Mouse (Mus musculus): ENCODE results near the gene Trmt61a. TPM values are rescaled to one million over a fixed set of nuclear protein-coding genes. Genes with fewer than 3 reads are reported as not detected.

The Trmt61a gene
- polyA plus RNA-seq, 1 experiment from 2014 or later, result 5.5 TPM

- no peaks in the 10 kb centered on the region for H3K9me3 ChIP-seq (ENCODE audit: control insufficient read depth, low read length)
- ATAC-seq (ENCODE audit: insufficient number of reproducible peaks, insufficient read depth, low FRiP score, low read depth), result no peak
Measured at GRCm38 (mm10) chr12:111682003-111682402, 4.1 kb downstream of the Trmt61a start.

DNA sequence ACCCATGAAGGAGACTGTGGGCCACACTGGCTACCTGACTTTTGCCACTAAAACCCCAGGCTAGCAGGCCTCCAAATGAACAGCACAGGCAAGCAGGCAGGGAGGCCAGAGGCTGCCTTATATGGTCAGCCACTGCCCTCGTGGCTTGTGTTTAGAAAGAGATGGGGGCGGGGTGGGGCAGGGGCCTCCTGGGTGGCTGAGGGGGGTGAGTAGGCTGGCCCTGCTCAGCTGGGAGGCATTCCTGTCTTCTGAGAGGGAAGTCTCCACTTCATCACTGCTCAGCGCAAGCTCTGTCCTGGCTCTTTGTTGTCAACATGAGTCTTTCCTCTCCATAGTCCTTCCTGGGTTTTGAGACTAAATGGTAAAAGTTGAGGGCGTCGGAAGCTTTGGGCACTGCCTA is 4.9 kb downstream of the Trmt61a start:
- Histone ChIP-seq H3K27ac (replicated peaks in 1 of 2; ENCODE audit: control insufficient read depth in 1 of 2, insufficient read depth in 1 of 2, low read depth in 2 of 2, low read length in 2 of 2) (peak overlapping the region; percentile 84 to 94), H3K4me3 (ENCODE audit: control insufficient read depth in 1 of 2, insufficient read depth in 1 of 2, low read depth in 1 of 2, low read length in 2 of 2) (no peak overlapping the region), H3K9ac (ENCODE audit: low read length) (peak overlapping the region; percentile 64), H3K36me3 (ENCODE audit: control insufficient read depth, insufficient read depth, low read length) (peaks cover 17% of the 10 kb centered on the region), H3K4me1 (ENCODE audit: control insufficient read depth in 2 of 2, insufficient read depth in 2 of 2, low read length in 2 of 2) (peaks cover 37 to 55% of the 10 kb centered on the region in 2 experiments), H3K4me2 (ENCODE audit: low read length) (peak overlapping the region; percentile 31), H3K27me3 (ENCODE audit: control insufficient read depth, insufficient read depth, low read length) (no peaks in the 10 kb centered on the region), H3K9me3 (ENCODE audit: control insufficient read depth, low read length) (no peaks in the 10 kb centered on the region)
- 26% methylated on average over 5 of the region's 5 CpGs for WGBS
- ATAC-seq (ENCODE audit: insufficient number of reproducible peaks, insufficient read depth, low FRiP score, low read depth), result peak; percentile 28

More at GRCm38 (mm10) chr12:111682003-111682402, 4.1 kb downstream of the Trmt61a start:
- WGBS, result 39% methylated on average over 5 of the region's 5 CpGs
- Histone ChIP-seq H3K4me2 (ENCODE audit: low read length) (no peak overlapping the region), H3K36me3 (ENCODE audit: control insufficient read depth, insufficient read depth, low read length) (peaks cover 17% of the 10 kb centered on the region), H3K27ac (replicated peaks in 1 of 2; ENCODE audit: control insufficient read depth in 1 of 2, insufficient read depth in 1 of 2, low read depth in 2 of 2, low read length in 2 of 2) (peak overlapping the region; percentile 84 to 94), H3K9ac (ENCODE audit: low read length) (peak overlapping the region; percentile 64), H3K4me3 (ENCODE audit: control insufficient read depth in 1 of 2, insufficient read depth in 1 of 2, low read depth in 1 of 2, low read length in 2 of 2) (no peak overlapping the region), H3K4me1 (ENCODE audit: control insufficient read depth in 2 of 2, insufficient read depth in 2 of 2, low read length in 2 of 2) (peaks cover 35 to 55% of the 10 kb centered on the region in 2 experiments), H3K27me3 (ENCODE audit: control insufficient read depth, insufficient read depth, low read length) (no peaks in the 10 kb centered on the region)

DNA sequence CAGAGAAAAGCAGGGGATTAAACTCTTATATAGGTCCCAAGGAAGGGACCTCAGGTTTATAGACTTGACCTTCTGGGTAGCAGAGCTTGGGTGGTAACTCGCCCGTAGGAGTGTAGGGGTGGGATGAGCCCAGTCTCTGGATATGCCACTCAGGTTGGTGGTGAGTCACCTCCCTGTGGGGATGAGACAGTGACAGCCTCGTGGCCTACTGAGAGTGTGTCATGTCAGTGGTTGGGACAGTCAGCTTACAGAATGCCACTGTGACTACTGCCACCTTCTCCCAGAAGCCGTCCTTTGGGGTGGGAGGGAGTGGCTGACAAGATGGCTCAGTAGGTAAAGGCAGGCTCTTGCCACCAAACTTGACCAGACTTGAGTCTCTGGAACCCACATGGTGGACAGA is 8.5 kb downstream of the Trmt61a start:
- Histone ChIP-seq H3K27ac (replicated peaks in 1 of 2; ENCODE audit: control insufficient read depth in 1 of 2, insufficient read depth in 1 of 2, low read depth in 2 of 2, low read length in 2 of 2) (peak overlapping the region; percentile 94 to 99), H3K36me3 (ENCODE audit: control insufficient read depth, insufficient read depth, low read length) (peaks cover 9% of the 10 kb centered on the region; the same call in 1 of the 2 replicates), H3K4me1 (ENCODE audit: control insufficient read depth in 2 of 2, insufficient read depth in 2 of 2, low read length in 2 of 2) (peaks cover 49 to 63% of the 10 kb centered on the region in 2 experiments), H3K27me3 (ENCODE audit: control insufficient read depth, insufficient read depth, low read length) (no peaks in the 10 kb centered on the region), H3K9ac (ENCODE audit: low read length) (peak overlapping the region; percentile 65), H3K9me3 (ENCODE audit: control insufficient read depth, low read length) (no peaks in the 10 kb centered on the region), H3K4me3 (ENCODE audit: control insufficient read depth in 1 of 2, insufficient read depth in 1 of 2, low read depth in 1 of 2, low read length in 2 of 2) (no peak overlapping the region), H3K4me2 (ENCODE audit: low read length) (no peak overlapping the region)
- WGBS, result 76% methylated on average over 4 of the region's 4 CpGs
- ATAC-seq (ENCODE audit: insufficient number of reproducible peaks, insufficient read depth, low FRiP score, low read depth), result no peak

- H3K9me3 ChIP-seq (ENCODE audit: control insufficient read depth, low read length), result no peaks in the 10 kb centered on the region
- ATAC-seq (ENCODE audit: insufficient number of reproducible peaks, insufficient read depth, low FRiP score, low read depth), result peak; percentile 82
- peaks cover 47 to 56% of the 10 kb centered on the region in 2 experiments for H3K4me1 ChIP-seq (ENCODE audit: control insufficient read depth in 2 of 2, insufficient read depth in 2 of 2, low read length in 2 of 2)
- 0 out of 2 replicates have a peak, but pooled peaks cover 4% of the 10 kb centered on the region for H3K36me3 ChIP-seq (ENCODE audit: control insufficient read depth, insufficient read depth, low read length)
- H3K27ac ChIP-seq (replicated peaks in 1 of 2; ENCODE audit: control insufficient read depth in 1 of 2, insufficient read depth in 1 of 2, low read depth in 2 of 2, low read length in 2 of 2), result peak overlapping the region; percentile 94 to 99
- peak overlapping the region; percentile 15 for H3K4me2 ChIP-seq (ENCODE audit: low read length)
- peak overlapping the region; percentile 65 for H3K9ac ChIP-seq (ENCODE audit: low read length)
- H3K27me3 ChIP-seq (ENCODE audit: control insufficient read depth, insufficient read depth, low read length), result no peaks in the 10 kb centered on the region
- H3K4me3 ChIP-seq (ENCODE audit: control insufficient read depth in 1 of 2, insufficient read depth in 1 of 2, low read depth in 1 of 2, low read length in 2 of 2), result no peak overlapping the region
- 6% methylated on average over 14 of the region's 14 CpGs for WGBS
Measured at GRCm38 (mm10) chr12:111687350-111688068, 9.6 kb downstream of the Trmt61a start.

DNA sequence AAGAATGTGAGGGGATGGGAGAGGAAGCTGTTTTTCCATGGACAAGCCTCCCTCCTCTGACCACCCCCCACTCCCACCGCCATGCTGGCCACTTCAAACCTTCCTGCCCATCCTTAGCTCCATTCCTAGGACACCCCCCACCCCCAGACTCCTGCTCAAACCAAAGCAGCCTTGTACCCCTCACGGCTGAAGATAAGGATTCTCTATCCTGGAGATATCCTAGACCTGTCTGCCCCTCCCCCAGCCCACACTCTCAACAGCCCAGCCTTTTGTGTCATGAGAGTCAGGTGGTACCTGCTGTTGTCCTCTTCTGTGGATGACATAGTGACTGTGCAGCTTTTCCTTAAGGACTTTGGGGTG is 10.1 kb downstream of the Trmt61a start:
- H3K36me3 ChIP-seq (ENCODE audit: control insufficient read depth, insufficient read depth, low read length), result 0 out of 2 replicates have a peak, but pooled peaks cover 4% of the 10 kb centered on the region
- no peak overlapping the region for H3K4me3 ChIP-seq (ENCODE audit: control insufficient read depth in 1 of 2, insufficient read depth in 1 of 2, low read depth in 1 of 2, low read length in 2 of 2)
- peak overlapping the region; percentile 65; the same call in 1 of the 2 replicates for H3K9ac ChIP-seq (ENCODE audit: low read length)
- 14% methylated on average over 2 of the region's 2 CpGs for WGBS
- H3K27me3 ChIP-seq (ENCODE audit: control insufficient read depth, insufficient read depth, low read length), result no peaks in the 10 kb centered on the region
- H3K4me1 ChIP-seq (ENCODE audit: control insufficient read depth in 2 of 2, insufficient read depth in 2 of 2, low read length in 2 of 2), result peaks cover 48 to 51% of the 10 kb centered on the region in 2 experiments
- no peak for ATAC-seq (ENCODE audit: insufficient number of reproducible peaks, insufficient read depth, low FRiP score, low read depth)
- peak overlapping the region; percentile 94 to 99 for H3K27ac ChIP-seq (replicated peaks in 1 of 2; ENCODE audit: control insufficient read depth in 1 of 2, insufficient read depth in 1 of 2, low read depth in 2 of 2, low read length in 2 of 2)
- H3K9me3 ChIP-seq (ENCODE audit: control insufficient read depth, low read length), result no peaks in the 10 kb centered on the region
- H3K4me2 ChIP-seq (ENCODE audit: low read length), result peak overlapping the region; percentile 15

- no peak for ATAC-seq (ENCODE audit: insufficient number of reproducible peaks, insufficient read depth, low FRiP score, low read depth)
- H3K27ac ChIP-seq (replicated peaks in 1 of 2; ENCODE audit: control insufficient read depth in 1 of 2, insufficient read depth in 1 of 2, low read depth in 2 of 2, low read length in 2 of 2), result peak overlapping the region in 1 of 2 experiments; percentile 24; a peak in 1 of 4 replicates
- H3K27me3 ChIP-seq (ENCODE audit: control insufficient read depth, insufficient read depth, low read length), result no peaks in the 10 kb centered on the region
- no peak overlapping the region for H3K4me2 ChIP-seq (ENCODE audit: low read length)
- WGBS, result 59% methylated on average over 11 of the region's 11 CpGs
- H3K9ac ChIP-seq (ENCODE audit: low read length), result no peak overlapping the region; the same call in 1 of the 2 replicates
- no peaks in the 10 kb centered on the region for H3K36me3 ChIP-seq (ENCODE audit: control insufficient read depth, insufficient read depth, low read length)
- peaks cover 51 to 54% of the 10 kb centered on the region in 2 experiments for H3K4me1 ChIP-seq (ENCODE audit: control insufficient read depth in 2 of 2, insufficient read depth in 2 of 2, low read length in 2 of 2)
- H3K9me3 ChIP-seq (ENCODE audit: control insufficient read depth, low read length), result no peaks in the 10 kb centered on the region
- H3K4me3 ChIP-seq (ENCODE audit: control insufficient read depth in 1 of 2, insufficient read depth in 1 of 2, low read depth in 1 of 2, low read length in 2 of 2), result no peak overlapping the region
Measured at GRCm38 (mm10) chr12:111689426-111689825, 11.5 kb downstream of the Trmt61a start.

- Histone ChIP-seq H3K27ac (replicated peaks in 1 of 2; ENCODE audit: control insufficient read depth in 1 of 2, insufficient read depth in 1 of 2, low read depth in 2 of 2, low read length in 2 of 2) (no peak overlapping the region), H3K4me1 (ENCODE audit: control insufficient read depth in 2 of 2, insufficient read depth in 2 of 2, low read length in 2 of 2) (peaks cover 54 to 58% of the 10 kb centered on the region in 2 experiments), H3K36me3 (ENCODE audit: control insufficient read depth, insufficient read depth, low read length) (no peaks in the 10 kb centered on the region), H3K27me3 (ENCODE audit: control insufficient read depth, insufficient read depth, low read length) (no peaks in the 10 kb centered on the region), H3K9me3 (ENCODE audit: control insufficient read depth, low read length) (no peaks in the 10 kb centered on the region), H3K4me2 (ENCODE audit: low read length) (no peak overlapping the region), H3K9ac (ENCODE audit: low read length) (no peak overlapping the region), H3K4me3 (ENCODE audit: control insufficient read depth in 1 of 2, insufficient read depth in 1 of 2, low read depth in 1 of 2, low read length in 2 of 2) (no peak overlapping the region)
- no peak for ATAC-seq (ENCODE audit: insufficient number of reproducible peaks, insufficient read depth, low FRiP score, low read depth)
- 26% methylated on average over 5 of the region's 5 CpGs for WGBS
Measured at GRCm38 (mm10) chr12:111691346-111691872, 13.5 kb downstream of the Trmt61a start.
